Mouse (Mus musculus) c-Kit-positive CD71-positive TER-119-positive erythroid progenitor cells, embryonic 14.5 days (primary cell): ENCODE measurements around the gene Spocd1.

Experiments used
- DNase-seq: peaks from one replicate; pipeline ENCODE4 v3.0.0-alpha.2; 2013; ENCODE audit warnings: low spot score

The Spocd1 gene

GRCm38 (mm10) chr4:130006533-130006932 lies 77.5 kb downstream of the Spocd1 start:
- no peak for DNase-seq
